Mouse (Mus musculus) liver, embryonic 14.5 days (tissue): Measurements from ENCODE around the gene Ccdc85b.

Experiments used
- CTCF ChIP-seq: IDR thresholded peaks from 2 replicates; pipeline ENCODE4 v1.5.1; 2016; ENCODE audit warnings: antibody characterized with exemption, low read depth, control low read depth
- EP300 ChIP-seq: IDR thresholded peaks from 2 replicates; pipeline ENCODE4 v1.6.1; 2016; ENCODE audit warnings: antibody characterized with exemption, low read depth

DNA sequence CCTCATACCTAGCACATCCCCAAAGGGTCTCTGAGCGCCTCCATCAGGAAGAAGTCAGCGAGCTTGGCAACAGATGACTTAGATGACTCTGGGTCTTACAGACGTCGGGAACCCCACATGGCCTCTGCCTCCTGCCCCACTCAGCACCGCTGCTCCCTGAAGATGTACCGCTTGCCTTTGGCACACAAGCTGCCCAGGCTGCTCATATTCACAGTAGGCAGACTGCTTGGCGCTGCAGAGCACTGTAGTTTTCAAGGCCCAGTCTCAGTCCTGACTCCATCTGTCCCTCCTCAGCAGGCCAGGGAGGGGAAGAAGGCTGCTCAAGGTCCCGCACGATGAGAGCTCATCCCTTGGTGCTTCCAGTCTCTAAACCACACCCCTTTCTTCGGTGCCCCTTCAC lies 35.4 kb downstream of the Ccdc85b start:
- no peak for TF ChIP-seq CTCF
- TF ChIP-seq EP300: no peak
